Mouse (Mus musculus) forebrain, embryonic 10.5 days (tissue): ENCODE measurements at regions not wholly inside any gene's neighbourhood (a gene's known extent, or its start where the extent isn't known, plus 50 kb on each side); places are given as distances from the start of the nearest gene placed in this dataset.

Source experiments
- DNase-seq: peaks from one replicate; pipeline ENCODE4 v3.0.0-alpha.2; 2017; ENCODE audit warnings: low spot score; ENCODE audit errors: extremely low spot score
- H3K27ac ChIP-seq: fragments of 300-500 bp; sonication (generic); 2 replicates; pipeline ENCODE4 v1.5.1; 2016; ENCODE audit warnings: mild to moderate bottlenecking
- H3K27me3 ChIP-seq: fragments of 300-500 bp; sonication (generic); 2 replicates; pipeline ENCODE4 v1.6.1; 2016; ENCODE audit warnings: mild to moderate bottlenecking; ENCODE audit not compliant: poor library complexity, severe bottlenecking
- H3K36me3 ChIP-seq: fragments of 300-500 bp; sonication (generic); replicated peaks from 2 replicates; pipeline ENCODE4 v1.6.1; 2016; ENCODE audit warnings: mild to moderate bottlenecking, moderate library complexity
- H3K4me1 ChIP-seq: fragments of 300-500 bp; sonication (generic); 2 replicates; pipeline ENCODE4 v1.6.1; 2016
- H3K4me3 ChIP-seq: fragments of 300-500 bp; sonication (generic); 2 replicates; pipeline ENCODE4 v1.5.1; 2016; ENCODE audit warnings: mild to moderate bottlenecking, moderate library complexity
- H3K9me3 ChIP-seq: fragments of 300-500 bp; sonication (generic); 2 replicates; pipeline ENCODE4 v1.6.1; 2016; ENCODE audit warnings: mild to moderate bottlenecking, moderate library complexity
- WGBS: fragments of 180-500 bp; shearing (Covaris S2); methylation state at CpG from one replicate; pipeline ENCODE4 v1.1.7; 2016; 5-methylcytosine and 5-hydroxymethylcytosine counted together

- Histone ChIP-seq H3K36me3 (no peaks in the 10 kb centered on the region), H3K4me1 (0 out of 2 replicates have a peak, but pooled peaks cover 5% of the 10 kb centered on the region), H3K27me3 (no peaks in the 10 kb centered on the region), H3K27ac (0 out of 2 replicates have a peak overlapping the region, but pooled peaks have one; percentile 12), H3K4me3 (no peak overlapping the region), H3K9me3 (no peaks in the 10 kb centered on the region)
- peak; percentile 41 for DNase-seq
- WGBS, result 56% methylated on average over 13 of the region's 13 CpGs
Measured at GRCm38 (mm10) chr1:41001154-41001949, 196.0 kb downstream of the Tmem182 start.

- H3K4me1 ChIP-seq, result 0 out of 2 replicates have a peak, but pooled peaks cover 5% of the 10 kb centered on the region
- H3K27ac ChIP-seq, result 0 out of 2 replicates have a peak overlapping the region, but pooled peaks have one; percentile 12
- DNase-seq, result no peak
- H3K9me3 ChIP-seq, result no peaks in the 10 kb centered on the region
- H3K27me3 ChIP-seq, result no peaks in the 10 kb centered on the region
- H3K36me3 ChIP-seq, result no peaks in the 10 kb centered on the region
- no peak overlapping the region for H3K4me3 ChIP-seq
- 72% methylated on average over 9 of the region's 9 CpGs for WGBS
Measured at GRCm38 (mm10) chr1:41002006-41002405, 196.6 kb downstream of the Tmem182 start.

- 97% methylated on average over 4 of the region's 4 CpGs for WGBS
- peaks cover 9% of the 10 kb centered on the region; the same call in 1 of the 2 replicates for H3K4me1 ChIP-seq
- no peak for DNase-seq
- no peak overlapping the region for H3K27ac ChIP-seq
- no peaks in the 10 kb centered on the region for H3K9me3 ChIP-seq
- H3K27me3 ChIP-seq, result no peaks in the 10 kb centered on the region
- no peaks in the 10 kb centered on the region for H3K36me3 ChIP-seq
- H3K4me3 ChIP-seq, result no peak overlapping the region
Measured at GRCm38 (mm10) chr1:41026943-41027342, 221.5 kb downstream of the Tmem182 start.

- DNase-seq, result no peak
- Histone ChIP-seq H3K4me3 (no peak overlapping the region), H3K27ac (no peak overlapping the region), H3K27me3 (no peaks in the 10 kb centered on the region), H3K9me3 (no peaks in the 10 kb centered on the region), H3K4me1 (peaks cover 9% of the 10 kb centered on the region; the same call in 1 of the 2 replicates), H3K36me3 (no peaks in the 10 kb centered on the region)
- WGBS, result 54% methylated on average over 4 of the region's 4 CpGs
Measured at GRCm38 (mm10) chr1:41027540-41027978, 222.2 kb downstream of the Tmem182 start.

GRCm38 (mm10) chr1:41028021-41028420 lies 222.6 kb downstream of the Tmem182 start:
- no peak for DNase-seq
- 97% methylated on average over 2 of the region's 2 CpGs for WGBS
- H3K27ac ChIP-seq, result no peak overlapping the region
- H3K36me3 ChIP-seq, result no peaks in the 10 kb centered on the region
- no peak overlapping the region for H3K4me3 ChIP-seq
- no peaks in the 10 kb centered on the region for H3K9me3 ChIP-seq
- H3K27me3 ChIP-seq, result no peaks in the 10 kb centered on the region
- peaks cover 9% of the 10 kb centered on the region; the same call in 1 of the 2 replicates for H3K4me1 ChIP-seq

- Histone ChIP-seq H3K27me3 (no peaks in the 10 kb centered on the region), H3K4me1 (0 out of 2 replicates have a peak, but pooled peaks cover 3% of the 10 kb centered on the region), H3K36me3 (no peaks in the 10 kb centered on the region), H3K27ac (no peak overlapping the region), H3K9me3 (no peaks in the 10 kb centered on the region), H3K4me3 (no peak overlapping the region)
- DNase-seq, result no peak
- WGBS, result 76% methylated on average over 22 of the region's 22 CpGs
Measured at GRCm38 (mm10) chr1:41035085-41035880, 229.9 kb downstream of the Tmem182 start.

- 84% methylated on average over 12 of the region's 12 CpGs for whole genome bisulfite sequencing
- Histone ChIP-seq H3K27me3 (no peaks in the 10 kb centered on the region), H3K36me3 (no peaks in the 10 kb centered on the region)
Measured at GRCm38 (mm10) chr1:41036940-41037339, 231.5 kb downstream of the Tmem182 start.

GRCm38 (mm10) chr1:41054426-41054955 lies 249.1 kb downstream of the Tmem182 start:
- H3K9me3 ChIP-seq, result no peaks in the 10 kb centered on the region
- H3K36me3 ChIP-seq, result no peaks in the 10 kb centered on the region
- H3K27me3 ChIP-seq, result no peaks in the 10 kb centered on the region
- H3K4me1 ChIP-seq, result 0 out of 2 replicates have a peak, but pooled peaks cover 4% of the 10 kb centered on the region
- no peak for DNase-seq
- WGBS, result 88% methylated on average over 5 of the region's 5 CpGs
- no peak overlapping the region for H3K27ac ChIP-seq
- H3K4me3 ChIP-seq, result no peak overlapping the region

More at GRCm38 (mm10) chr1:41036940-41037339, 231.5 kb downstream of the Tmem182 start:
- 0 out of 2 replicates have a peak, but pooled peaks cover 3% of the 10 kb centered on the region for H3K4me1 ChIP-seq
- H3K4me3 ChIP-seq, result no peak overlapping the region
- no peak for DNase-seq
- no peak overlapping the region for H3K27ac ChIP-seq
- H3K9me3 ChIP-seq, result no peaks in the 10 kb centered on the region

GRCm38 (mm10) chr1:41055761-41056160 lies 250.4 kb downstream of the Tmem182 start:
- Histone ChIP-seq H3K27me3 (no peaks in the 10 kb centered on the region), H3K4me3 (no peak overlapping the region), H3K4me1 (0 out of 2 replicates have a peak, but pooled peaks cover 4% of the 10 kb centered on the region), H3K27ac (no peak overlapping the region), H3K9me3 (no peaks in the 10 kb centered on the region), H3K36me3 (no peaks in the 10 kb centered on the region)
- no peak for DNase-seq
- WGBS, result 94% methylated on average over 10 of the region's 10 CpGs

GRCm38 (mm10) chr1:41065130-41065529 lies 259.7 kb downstream of the Tmem182 start:
- WGBS, result 87% methylated on average over 10 of the region's 10 CpGs

GRCm38 (mm10) chr1:41104869-41105268 lies 299.5 kb downstream of the Tmem182 start:
- no peak for DNase-seq
- Histone ChIP-seq H3K27me3 (no peaks in the 10 kb centered on the region), H3K36me3 (no peaks in the 10 kb centered on the region), H3K4me1 (no peaks in the 10 kb centered on the region), H3K27ac (no peak overlapping the region), H3K9me3 (peaks cover 8% of the 10 kb centered on the region; the same call in 1 of the 2 replicates), H3K4me3 (no peak overlapping the region)
- 92% methylated on average over 5 of the region's 5 CpGs for WGBS

More at GRCm38 (mm10) chr1:41065130-41065529, 259.7 kb downstream of the Tmem182 start:
- H3K4me1 ChIP-seq, result no peaks in the 10 kb centered on the region
- no peak for DNase-seq
- no peaks in the 10 kb centered on the region for H3K27me3 ChIP-seq
- H3K27ac ChIP-seq, result no peak overlapping the region
- H3K9me3 ChIP-seq, result no peaks in the 10 kb centered on the region; the same call in 1 of the 2 replicates
- H3K4me3 ChIP-seq, result no peak overlapping the region
- no peaks in the 10 kb centered on the region for H3K36me3 ChIP-seq

- no peak overlapping the region for H3K4me3 ChIP-seq
- H3K9me3 ChIP-seq, result no peaks in the 10 kb centered on the region
- H3K27me3 ChIP-seq, result no peaks in the 10 kb centered on the region
- no peak overlapping the region for H3K27ac ChIP-seq
- peaks cover 22% of the 10 kb centered on the region for H3K4me1 ChIP-seq
- WGBS, result 48% methylated on average over 5 of the region's 5 CpGs
- no peak for DNase-seq
- H3K36me3 ChIP-seq, result no peaks in the 10 kb centered on the region
Measured at GRCm38 (mm10) chr1:41121636-41122175, 316.3 kb downstream of the Tmem182 start.
